Mouse (Mus musculus) testis, adult 2 months (tissue): Measurements from ENCODE around the gene Tipin.

ENCODE experiments used
- CTCF ChIP-seq: fragments of 200-500 bp; IDR thresholded peaks from 2 replicates; pipeline ENCODE4 v1.5.1; 2012; ENCODE audit warnings: low read depth, mild to moderate bottlenecking, inconsistent platforms, low read length, moderate library complexity; ENCODE audit not compliant: control insufficient read depth, insufficient read depth, insufficient replicate concordance
- POLR2A ChIP-seq: fragments of 200-500 bp; IDR thresholded peaks from 2 replicates; pipeline ENCODE4 v1.6.1; 2012; ENCODE audit warnings: low read depth, mild to moderate bottlenecking, inconsistent platforms, low read length, moderate library complexity; ENCODE audit not compliant: control insufficient read depth

- TF ChIP-seq CTCF = no peak
- TF ChIP-seq POLR2A = no peak
Observed at GRCm38 (mm10) chr9:64347377-64347776, 66.0 kb downstream of the Tipin start.
